Mouse (Mus musculus) neutrophil, adult 5-6 weeks (primary cell): Measurements from ENCODE around the gene Soat1. TPM values are rescaled to one million over a fixed set of nuclear protein-coding genes. Genes with fewer than 3 reads are reported as not detected.

Experiments used
- total RNA-seq: library from RNA; stranded (forward); fragments of 200-1000 nt; gene quantifications from 2 replicates; pipeline ENCODE4 v1.2.3, GENCODE M21; 2017

The Soat1 gene
- total RNA-seq, 1 experiment from 2014 or later, result 105 TPM

Other genes with a start within 250 kb of the Soat1 start
- gene Tdrd5, start 170.7 kb downstream of the Soat1 start, total RNA-seq, result 0.23 TPM in 1 of 2 replicates, not detected in the other
- gene Nphs2, start 163.6 kb downstream of the Soat1 start, total RNA-seq, result 0.23 TPM in 1 of 2 replicates, not detected in the other
- gene Gm2000, start 108.3 kb downstream of the Soat1 start, total RNA-seq, result 984 and 1,239 TPM in 2 replicates
- 1.2 and 1.7 TPM in 2 replicates for gene Axdnd1, start 53.2 kb downstream of the Soat1 start, total RNA-seq
- 10.1 and 10.4 TPM in 2 replicates for gene Gm10031, start 49.7 kb upstream of the Soat1 start, total RNA-seq
- 25.8 and 28.6 TPM in 2 replicates for gene Abl2, start 84.5 kb upstream of the Soat1 start, total RNA-seq
- 24.6 and 25.2 TPM in 2 replicates for gene Tor3a, start 200.0 kb upstream of the Soat1 start, total RNA-seq
- gene Fam20b, start 244.8 kb upstream of the Soat1 start, total RNA-seq, result 34.7 and 36.0 TPM in 2 replicates